Mouse (Mus musculus) kidney, postnatal 4 days (tissue): Measurements from ENCODE around the gene D130052B06Rik.

ENCODE experiments used
- DNase-seq, 2 experiments: peaks; one replicate each; pipeline ENCODE4 v3.0.0; 2021; ENCODE audit warnings: mixed read lengths in 2 of 2

D130052B06Rik gene

GRCm38 (mm10) chr11:33668376-33668775, 69.3 kb downstream of the D130052B06Rik start:
- no peak for DNase-seq

GRCm38 (mm10) chr11:33670105-33670965, 71.2 kb downstream of the D130052B06Rik start:
- DNase-seq: no peak
